Mouse (Mus musculus) erythroblast, embryonic 14.5 days (primary cell): Measurements from ENCODE around the gene Fpgs.

ENCODE experiments used
- GATA1 ChIP-seq: IDR thresholded peaks from 2 replicates; pipeline ENCODE4 v1.6.1; 2012; ENCODE audit warnings: low read length, inconsistent platforms, mixed read lengths
- TAL1 ChIP-seq: IDR thresholded peaks from 3 replicates; pipeline ENCODE4 v1.6.1; 2012; ENCODE audit warnings: low read length, inconsistent platforms, mixed read lengths

- no peak for TF ChIP-seq TAL1
- no peak for TF ChIP-seq GATA1
Observed at GRCm38 (mm10) chr2:32677683-32678082, 26.3 kb downstream of the Fpgs start.
